14 mouse cellular contexts compared by ENCODE assay signal in genomic region chr6:141200173-141200615, GRCm38 (mm10). TPM values are rescaled to one million over a fixed set of nuclear protein-coding genes. Genes with fewer than 3 reads are reported as not detected.
DNase-seq lines count a peak whose midpoint lies in the region; ATAC-seq and TF ChIP-seq lines count a peak whose summit lies in the region.
"Had no signal": no experiment of that assay in that cellular context is flagged by ENCODE, and none has a peak within 500 bp of the region (broad histone marks: within the 10 kb centered on the region; RNA-seq: fewer than 3 reads in every experiment).

No protein-coding gene starts in this region.

- TF ChIP-seq EP300 in liver, postnatal 0 days (IDR thresholded peaks at IDR 0.05; ENCODE audit: low read depth), result no peak

- H3K9me3 ChIP-seq in forebrain, embryonic 11.5 days (ENCODE audit: control insufficient read depth, low read length), result no peaks in the 10 kb centered on the region
- H3K9me3 ChIP-seq in forebrain, embryonic 10.5 days, result no peaks in the 10 kb centered on the region
- no peaks in the 10 kb centered on the region for H3K9me3 ChIP-seq in liver, embryonic 12.5 days (replicated peaks)
- H3K9me3 ChIP-seq in liver, postnatal 0 days (ENCODE audit: low read length), result no peaks in the 10 kb centered on the region
- H3K9me3 ChIP-seq in embryonic facial prominence, embryonic 15.5 days (replicated peaks), result no peaks in the 10 kb centered on the region
- no peaks in the 10 kb centered on the region for H3K9me3 ChIP-seq in limb, embryonic 13.5 days
- H3K9me3 ChIP-seq: heart, embryonic 12.5 days had no signal

- no peaks in the 10 kb centered on the region for H3K27me3 ChIP-seq in forebrain, embryonic 11.5 days (ENCODE audit: control insufficient read depth, insufficient read depth, low read length)
- no peaks in the 10 kb centered on the region for H3K27me3 ChIP-seq in forebrain, embryonic 10.5 days (ENCODE audit: poor library complexity, severe bottlenecking)
- no peaks in the 10 kb centered on the region for H3K27me3 ChIP-seq in liver, embryonic 12.5 days (replicated peaks)
- H3K27me3 ChIP-seq in liver, postnatal 0 days (ENCODE audit: insufficient read depth, low read length), result no peaks in the 10 kb centered on the region
- H3K27me3 ChIP-seq in embryonic facial prominence, embryonic 15.5 days, result no peaks in the 10 kb centered on the region
- H3K27me3 ChIP-seq in limb, embryonic 13.5 days, result no peaks in the 10 kb centered on the region
- H3K27me3 ChIP-seq: heart, embryonic 12.5 days had no signal

- H3K4me3 ChIP-seq in forebrain, embryonic 11.5 days (ENCODE audit: low read depth, low read length), result no peak overlapping the region
- H3K4me3 ChIP-seq in forebrain, embryonic 10.5 days, result no peak overlapping the region
- no peak overlapping the region for H3K4me3 ChIP-seq in liver, embryonic 12.5 days
- H3K4me3 ChIP-seq in liver, postnatal 0 days (ENCODE audit: low read depth, low read length), result no peak overlapping the region
- H3K4me3 ChIP-seq in embryonic facial prominence, embryonic 15.5 days (replicated peaks), result no peak overlapping the region
- no peak overlapping the region for H3K4me3 ChIP-seq in limb, embryonic 13.5 days
- H3K4me3 ChIP-seq: heart, embryonic 12.5 days had no signal

- peak; percentile 30 for ATAC-seq in forebrain, embryonic 11.5 days (replicated peaks; ENCODE audit: low FRiP score)
- ATAC-seq in liver, embryonic 12.5 days, result 0 out of 2 replicates have a peak, but pooled peaks have one; percentile 15
- no peak for ATAC-seq in liver, postnatal 0 days
- ATAC-seq in embryonic facial prominence, embryonic 15.5 days (ENCODE audit: insufficient number of reproducible peaks, low FRiP score, low TSS enrichment, low read depth), result peak; percentile 39
- peak; percentile 40; the same call in 1 of the 2 replicates for ATAC-seq in limb, embryonic 13.5 days (ENCODE audit: low FRiP score, low read depth)

- H3K4me1 ChIP-seq in forebrain, embryonic 11.5 days (replicated peaks; ENCODE audit: control insufficient read depth, insufficient read depth, low read length), result no peaks in the 10 kb centered on the region
- no peaks in the 10 kb centered on the region for H3K4me1 ChIP-seq in forebrain, embryonic 10.5 days
- no peaks in the 10 kb centered on the region for H3K4me1 ChIP-seq in liver, embryonic 12.5 days
- H3K4me1 ChIP-seq in liver, postnatal 0 days (ENCODE audit: insufficient read depth), result no peaks in the 10 kb centered on the region
- no peaks in the 10 kb centered on the region for H3K4me1 ChIP-seq in embryonic facial prominence, embryonic 15.5 days
- no peaks in the 10 kb centered on the region for H3K4me1 ChIP-seq in limb, embryonic 13.5 days
- H3K4me1 ChIP-seq: heart, embryonic 12.5 days had no signal

- no peak for TF ChIP-seq CTCF in liver, postnatal 0 days (IDR thresholded peaks at IDR 0.05; ENCODE audit: low read depth)

- H3K4me2 ChIP-seq in forebrain, embryonic 11.5 days (ENCODE audit: low read depth, low read length, severe bottlenecking), result no peak overlapping the region
- H3K4me2 ChIP-seq in liver, embryonic 12.5 days, result no peak overlapping the region
- no peak overlapping the region for H3K4me2 ChIP-seq in liver, postnatal 0 days (ENCODE audit: low read depth, low read length)
- H3K4me2 ChIP-seq in embryonic facial prominence, embryonic 15.5 days (replicated peaks), result no peak overlapping the region
- H3K4me2 ChIP-seq in limb, embryonic 13.5 days (replicated peaks), result no peak overlapping the region
- H3K4me2 ChIP-seq: heart, embryonic 12.5 days had no signal

- no peak for DNase-seq in forebrain, embryonic 11.5 days (ENCODE audit: low spot score)
- DNase-seq in forebrain, embryonic 10.5 days (ENCODE audit: extremely low spot score, low spot score), result no peak
- no peak for DNase-seq in liver, postnatal 0 days
- DNase-seq in ovary, postnatal 10 days (ENCODE audit: low spot score), result no peak
- no peak for DNase-seq in left cerebral cortex, adult 18-20 months (ENCODE audit: low spot score in 2 of 2)
- DNase-seq: cerebellum, adult 11-12 months; kidney, adult 18-20 months; left cerebral cortex, postnatal 4 days; thymus, postnatal 36 days had no signal

- H3K9ac ChIP-seq in forebrain, embryonic 11.5 days (ENCODE audit: low read length), result no peak overlapping the region
- H3K9ac ChIP-seq in liver, embryonic 12.5 days, result no peak overlapping the region
- no peak overlapping the region for H3K9ac ChIP-seq in liver, postnatal 0 days (replicated peaks)
- no peak overlapping the region for H3K9ac ChIP-seq in embryonic facial prominence, embryonic 15.5 days
- no peak overlapping the region for H3K9ac ChIP-seq in limb, embryonic 13.5 days
- H3K9ac ChIP-seq: heart, embryonic 12.5 days had no signal

- H3K27ac ChIP-seq in forebrain, embryonic 11.5 days (ENCODE audit: low read depth, low read length), result no peak overlapping the region
- H3K27ac ChIP-seq in forebrain, embryonic 10.5 days, result no peak overlapping the region
- H3K27ac ChIP-seq in liver, embryonic 12.5 days, result no peak overlapping the region
- H3K27ac ChIP-seq in liver, postnatal 0 days (ENCODE audit: low read depth), result no peak overlapping the region
- no peak overlapping the region for H3K27ac ChIP-seq in embryonic facial prominence, embryonic 15.5 days (replicated peaks)
- H3K27ac ChIP-seq in limb, embryonic 13.5 days, result no peak overlapping the region
- H3K27ac ChIP-seq: macrophage had no signal

- no peaks in the 10 kb centered on the region for H3K36me3 ChIP-seq in forebrain, embryonic 11.5 days (ENCODE audit: control insufficient read depth, insufficient read depth, low read length)
- H3K36me3 ChIP-seq in forebrain, embryonic 10.5 days (replicated peaks), result no peaks in the 10 kb centered on the region
- H3K36me3 ChIP-seq in liver, embryonic 12.5 days, result no peaks in the 10 kb centered on the region
- H3K36me3 ChIP-seq in liver, postnatal 0 days (replicated peaks; ENCODE audit: insufficient read depth, low read length), result no peaks in the 10 kb centered on the region
- no peaks in the 10 kb centered on the region for H3K36me3 ChIP-seq in embryonic facial prominence, embryonic 15.5 days
- no peaks in the 10 kb centered on the region for H3K36me3 ChIP-seq in limb, embryonic 13.5 days
- H3K36me3 ChIP-seq: heart, embryonic 12.5 days had no signal

RNA-seq across cellular contexts. Expression of gene Pde3a, which starts 48.9 kb away (rescaled TPM):
- 1.4 and 1.7 TPM in 2 replicates for polyA plus RNA-seq in forebrain, embryonic 11.5 days (2014; fragmentation: Nextera tagmentation; extraction: Ambion mirVana)
- polyA plus RNA-seq in forebrain, embryonic 10.5 days (2016; fragmentation: Nextera tagmentation; extraction: Ambion mirVana), result 1.1 and 1.3 TPM in 2 replicates
- polyA plus RNA-seq in liver, embryonic 12.5 days (2016; fragmentation: Nextera tagmentation; extraction: Ambion mirVana), result 2.8 and 2.9 TPM in 2 replicates
- 1.3 TPM in 2 replicates for polyA plus RNA-seq in liver, postnatal 0 days (2015; fragmentation: Nextera tagmentation; extraction: Ambion mirVana)
- polyA plus RNA-seq in embryonic facial prominence, embryonic 15.5 days (2015; fragmentation: Nextera tagmentation; extraction: Ambion mirVana), result 5.8 and 6.2 TPM in 2 replicates
- polyA plus RNA-seq in limb, embryonic 13.5 days (2015; fragmentation: Nextera tagmentation; extraction: Ambion mirVana), result 3.9 and 4.2 TPM in 2 replicates
- total RNA-seq in left cerebral cortex, adult 18-20 months (2021), result 1 to 10 TPM; 1.3 to 1.6 TPM
